ENCODE assay signal across 8 mouse cellular contexts in the genomic region with DNA sequence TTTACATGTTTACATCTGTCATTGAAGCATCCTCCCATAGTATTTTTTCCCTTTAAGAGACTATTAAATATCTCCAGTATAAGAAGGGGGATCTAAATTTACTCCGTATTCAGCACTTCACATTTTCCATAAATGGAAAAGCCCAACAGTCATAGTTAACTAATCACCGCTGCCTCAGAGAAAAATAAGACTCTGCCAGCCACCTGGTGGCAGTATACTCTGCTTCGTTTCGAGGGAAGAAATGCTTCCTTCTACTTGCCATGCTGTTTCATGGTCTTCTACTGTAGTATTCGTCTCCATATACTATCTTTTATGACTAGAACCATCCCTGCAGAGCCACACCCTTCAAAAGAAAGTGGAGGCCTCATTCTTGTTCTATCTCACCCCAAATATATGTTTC. TPM values are rescaled to one million over a fixed set of nuclear protein-coding genes. Genes with fewer than 3 reads are reported as not detected.
DNase-seq lines count a peak whose midpoint lies in the region; ATAC-seq and TF ChIP-seq lines count a peak whose summit lies in the region.

No protein-coding gene starts in this region.

- H3K27me3 ChIP-seq in intestine, postnatal 0 days (replicated peaks; ENCODE audit: control insufficient read depth, insufficient read depth, low read length) = no peaks in the 10 kb centered on the region
- no peaks in the 10 kb centered on the region for H3K27me3 ChIP-seq in intestine, embryonic 16.5 days (replicated peaks; ENCODE audit: control insufficient read depth, insufficient read depth, low read length)
- H3K27me3 ChIP-seq in embryonic facial prominence, embryonic 14.5 days (replicated peaks; ENCODE audit: control insufficient read depth, insufficient read depth, low read length) = no peaks in the 10 kb centered on the region; the same call in 1 of the 2 replicates
- H3K27me3 ChIP-seq in liver, postnatal 0 days (ENCODE audit: insufficient read depth, low read length) = no peaks in the 10 kb centered on the region

- no peaks in the 10 kb centered on the region for H3K36me3 ChIP-seq in intestine, postnatal 0 days (ENCODE audit: control insufficient read depth, insufficient read depth)
- H3K36me3 ChIP-seq in intestine, embryonic 16.5 days (ENCODE audit: control insufficient read depth, insufficient read depth, low read length) = no peaks in the 10 kb centered on the region
- H3K36me3 ChIP-seq in embryonic facial prominence, embryonic 14.5 days (ENCODE audit: control insufficient read depth, insufficient read depth, low read length) = no peaks in the 10 kb centered on the region
- no peaks in the 10 kb centered on the region for H3K36me3 ChIP-seq in liver, postnatal 0 days (replicated peaks; ENCODE audit: insufficient read depth, low read length)

- ATAC-seq in intestine, postnatal 0 days = no peak
- ATAC-seq in intestine, embryonic 16.5 days = no peak
- ATAC-seq in embryonic facial prominence, embryonic 14.5 days (ENCODE audit: low read depth) = no peak
- ATAC-seq in liver, postnatal 0 days = no peak

- no peak overlapping the region for H3K4me3 ChIP-seq in intestine, postnatal 0 days (ENCODE audit: low read depth, low read length)
- H3K4me3 ChIP-seq in intestine, embryonic 16.5 days (ENCODE audit: low read length) = no peak overlapping the region
- H3K4me3 ChIP-seq in embryonic facial prominence, embryonic 14.5 days (ENCODE audit: low read depth, low read length) = no peak overlapping the region
- no peak overlapping the region for H3K4me3 ChIP-seq in liver, postnatal 0 days (ENCODE audit: low read depth, low read length)

- DNase-seq in A20 (ENCODE audit: low read depth, low spot score) (peak; percentile 15), R1 (ENCODE audit: low read depth, low spot score) (peak; percentile 2)
- DNase-seq in embryonic facial prominence, embryonic 14.5 days (ENCODE audit: low spot score) = peak; percentile 66
- no peak for DNase-seq in liver, postnatal 0 days
- DNase-seq in urinary bladder, postnatal 36 days (ENCODE audit: low spot score in 2 of 2) = no peak
- DNase-seq in thymus, adult 18-20 months = no peak

- H3K27ac ChIP-seq in intestine, postnatal 0 days (ENCODE audit: low read depth, low read length) = no peak overlapping the region
- no peak overlapping the region for H3K27ac ChIP-seq in intestine, embryonic 16.5 days (ENCODE audit: low read length)
- no peak overlapping the region for H3K27ac ChIP-seq in embryonic facial prominence, embryonic 14.5 days (replicated peaks; ENCODE audit: low read depth, low read length)
- H3K27ac ChIP-seq in liver, postnatal 0 days (ENCODE audit: low read depth) = no peak overlapping the region

- no peak for TF ChIP-seq EP300 in liver, postnatal 0 days (IDR thresholded peaks at IDR 0.05; ENCODE audit: low read depth)

- no peak overlapping the region for H3K9ac ChIP-seq in intestine, postnatal 0 days (ENCODE audit: low read depth, low read length)
- H3K9ac ChIP-seq in intestine, embryonic 16.5 days (ENCODE audit: low read depth, low read length) = no peak overlapping the region
- H3K9ac ChIP-seq in embryonic facial prominence, embryonic 14.5 days (ENCODE audit: low read depth, low read length) = no peak overlapping the region
- no peak overlapping the region for H3K9ac ChIP-seq in liver, postnatal 0 days (replicated peaks)

- H3K9me3 ChIP-seq in intestine, postnatal 0 days (ENCODE audit: control insufficient read depth) = no peaks in the 10 kb centered on the region
- no peaks in the 10 kb centered on the region for H3K9me3 ChIP-seq in intestine, embryonic 16.5 days (ENCODE audit: control insufficient read depth, low read length)
- H3K9me3 ChIP-seq in embryonic facial prominence, embryonic 14.5 days (ENCODE audit: control insufficient read depth, low read length) = no peaks in the 10 kb centered on the region
- no peaks in the 10 kb centered on the region for H3K9me3 ChIP-seq in liver, postnatal 0 days (ENCODE audit: low read length)

- WGBS in intestine, postnatal 0 days = 29% methylated on average over 5 of the region's 5 CpGs
- 34% methylated on average over 5 of the region's 5 CpGs for WGBS in intestine, embryonic 16.5 days
- WGBS in embryonic facial prominence, embryonic 14.5 days = 33% methylated on average over 5 of the region's 5 CpGs
- WGBS in liver, postnatal 0 days (ENCODE audit: insufficient replicate concordance) = 28% methylated on average over 5 of the region's 5 CpGs

- peak; percentile 64 for TF ChIP-seq CTCF in intestine, postnatal 0 days (IDR thresholded peaks at IDR 0.05; ENCODE audit: low read depth)
- TF ChIP-seq CTCF in liver, postnatal 0 days (IDR thresholded peaks at IDR 0.05; ENCODE audit: low read depth) = peak; percentile 51

- H3K4me2 ChIP-seq in intestine, postnatal 0 days (replicated peaks; ENCODE audit: low read depth) = no peak overlapping the region
- H3K4me2 ChIP-seq in intestine, embryonic 16.5 days (ENCODE audit: low read depth, low read length) = no peak overlapping the region
- H3K4me2 ChIP-seq in embryonic facial prominence, embryonic 14.5 days (ENCODE audit: low read depth, low read length) = no peak overlapping the region
- H3K4me2 ChIP-seq in liver, postnatal 0 days (ENCODE audit: low read depth, low read length) = no peak overlapping the region

- H3K4me1 ChIP-seq in intestine, postnatal 0 days (replicated peaks; ENCODE audit: control insufficient read depth, insufficient read depth, low read length) = no peaks in the 10 kb centered on the region
- no peaks in the 10 kb centered on the region for H3K4me1 ChIP-seq in intestine, embryonic 16.5 days (ENCODE audit: control insufficient read depth, insufficient read depth, low read length)
- H3K4me1 ChIP-seq in embryonic facial prominence, embryonic 14.5 days (ENCODE audit: control insufficient read depth, insufficient read depth, low read length) = no peaks in the 10 kb centered on the region
- H3K4me1 ChIP-seq in liver, postnatal 0 days (ENCODE audit: insufficient read depth) = no peaks in the 10 kb centered on the region

RNA-seq across cellular contexts. Expression of a gene that starts 52.0 kb away (rescaled TPM):
- polyA plus RNA-seq in intestine, postnatal 0 days (2015; fragmentation: Nextera tagmentation; extraction: Ambion mirVana) = 3.3 and 3.6 TPM in 2 replicates
- polyA plus RNA-seq in intestine, embryonic 16.5 days (2015; fragmentation: Nextera tagmentation; extraction: Ambion mirVana) = 9.0 and 9.9 TPM in 2 replicates
- polyA plus RNA-seq in embryonic facial prominence, embryonic 14.5 days (2014; fragmentation: Nextera tagmentation; extraction: Ambion mirVana) = 38.1 and 40.8 TPM in 2 replicates
- polyA plus RNA-seq in liver, postnatal 0 days (2015; fragmentation: Nextera tagmentation; extraction: Ambion mirVana) = 0.22 and 0.51 TPM in 2 replicates

Comparison
In these comparisons a context has a peak if more than half of its experiments do, and no peak if none do; other contexts are left out.
1. DNase-seq: peak in A20 (single experiment), R1 (single experiment) and embryonic facial prominence, embryonic 14.5 days (single experiment); none in liver, postnatal 0 days (single experiment), urinary bladder, postnatal 36 days (0 of 2) and thymus, adult 18-20 months (0 of 2).